Mouse (Mus musculus) NIH3T3 (cell line): ENCODE data around the gene Olfr1177-ps.

Experiments
- DNase-seq: peaks from one replicate; pipeline ENCODE4 v3.0.0-alpha.2; 2012; ENCODE audit warnings: low read depth

The Olfr1177-ps gene

DNA sequence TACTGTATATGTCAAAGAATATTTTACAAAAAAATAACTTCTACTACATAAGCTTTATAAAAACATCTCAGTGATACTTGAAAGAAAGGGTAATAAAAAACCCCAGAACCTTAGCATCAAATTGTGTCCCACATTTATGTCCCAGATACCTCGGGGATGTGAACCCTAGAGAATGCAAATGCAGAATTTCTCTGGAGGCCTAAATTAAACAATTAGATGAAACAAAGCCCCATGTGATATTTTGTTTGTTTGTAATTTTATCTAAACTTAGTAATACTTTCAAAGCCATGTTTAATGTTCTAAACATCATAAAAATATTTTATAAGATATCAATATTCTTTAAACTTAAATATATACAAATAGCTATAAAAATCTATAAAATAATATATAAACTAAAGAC lies at the start of gene Olfr1177-ps:
Gene Olfr1177-ps (minus strand): TSS at position 101 of the 400 bp plus-strand sequence.
- DNase-seq = no peak

DNA sequence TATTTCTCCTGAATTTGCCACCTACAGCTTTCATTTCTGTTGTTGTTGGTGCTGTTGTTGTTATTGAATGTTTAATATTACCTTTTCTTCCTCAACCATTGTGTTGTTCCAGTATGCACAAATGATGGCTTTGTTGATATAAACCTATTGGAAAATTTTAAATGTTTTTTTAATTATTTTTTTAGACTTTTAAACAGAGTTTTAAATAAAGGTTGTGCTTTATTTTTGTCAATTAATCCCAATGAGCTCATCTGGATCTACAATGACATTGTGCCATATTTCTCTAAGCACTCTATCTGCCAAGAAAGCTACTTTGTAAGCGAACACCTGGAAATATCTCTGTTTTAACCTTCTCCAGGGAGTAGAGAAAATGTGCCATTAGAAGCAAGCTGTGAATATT lies 40.5 kb upstream of the Olfr1177-ps start, which contains the start of gene Olfr1178:
Gene Olfr1178 (plus strand): TSS at position 301 of the 400 bp plus-strand sequence.
- no peak for DNase-seq

DNA sequence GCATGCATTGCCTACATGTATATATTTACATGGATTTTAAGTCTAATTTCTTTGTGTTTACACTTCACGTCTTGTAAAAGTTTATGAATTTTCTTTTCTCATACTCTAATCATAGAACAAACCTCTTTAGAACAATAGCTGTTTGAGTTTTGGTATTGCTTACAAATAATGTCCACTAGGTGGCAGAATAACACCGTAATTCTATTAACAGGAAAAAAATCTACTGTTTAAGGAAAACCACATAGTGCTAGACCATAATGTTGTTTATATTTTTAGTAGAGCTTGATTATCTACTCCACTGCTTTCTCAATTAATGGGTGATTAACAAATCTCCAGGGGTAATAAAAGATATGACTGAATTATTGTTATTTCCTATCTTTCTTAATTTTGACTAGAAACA lies 10.0 kb upstream of the Olfr1177-ps start:
- peak; percentile 60 for DNase-seq

DNA sequence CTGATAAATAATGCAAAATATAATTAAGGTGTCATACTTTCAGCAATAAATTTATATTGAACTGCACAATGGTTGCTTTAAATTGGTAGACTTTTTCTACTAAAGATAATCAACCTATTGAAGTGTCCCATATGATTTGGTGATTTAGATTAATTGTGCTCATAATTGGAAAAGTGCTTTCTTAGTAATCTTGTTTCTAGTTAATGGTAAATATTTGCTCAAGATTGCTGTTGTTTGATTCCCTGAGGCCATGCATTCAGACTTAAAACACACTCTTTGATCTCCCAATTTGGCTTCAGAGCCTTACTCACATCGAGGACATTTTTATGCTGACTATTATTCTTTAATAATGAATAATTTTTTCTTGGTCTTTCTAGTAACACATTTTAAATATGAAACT lies 9.9 kb downstream of the Olfr1177-ps start, which contains the start of gene Olfr1176:
Gene Olfr1176 (plus strand): TSS at position 301 of the 400 bp plus-strand sequence.
- DNase-seq = no peak

DNA sequence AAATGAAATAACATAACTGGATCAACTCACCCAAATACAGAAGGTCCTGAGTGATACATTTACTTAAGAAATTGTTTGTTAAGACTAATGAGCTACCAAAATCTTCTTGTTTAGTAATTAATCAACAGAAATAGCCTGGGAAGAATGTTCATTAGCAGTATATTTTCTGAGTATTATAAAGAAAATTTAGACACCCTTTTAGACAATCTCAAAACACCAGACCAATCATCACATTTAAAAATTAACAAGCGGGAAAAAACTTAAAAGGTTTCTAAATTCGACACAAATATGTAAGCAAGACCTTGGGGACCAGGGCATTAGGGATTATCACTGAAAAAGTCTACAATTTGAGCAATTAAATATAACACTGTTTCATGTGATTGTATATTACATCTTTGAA lies 19.2 kb downstream of the Olfr1177-ps start, which contains the start of gene Olfr1175-ps:
Gene Olfr1175-ps (minus strand): TSS at position 101 of the 400 bp plus-strand sequence.
- no peak for DNase-seq

DNA sequence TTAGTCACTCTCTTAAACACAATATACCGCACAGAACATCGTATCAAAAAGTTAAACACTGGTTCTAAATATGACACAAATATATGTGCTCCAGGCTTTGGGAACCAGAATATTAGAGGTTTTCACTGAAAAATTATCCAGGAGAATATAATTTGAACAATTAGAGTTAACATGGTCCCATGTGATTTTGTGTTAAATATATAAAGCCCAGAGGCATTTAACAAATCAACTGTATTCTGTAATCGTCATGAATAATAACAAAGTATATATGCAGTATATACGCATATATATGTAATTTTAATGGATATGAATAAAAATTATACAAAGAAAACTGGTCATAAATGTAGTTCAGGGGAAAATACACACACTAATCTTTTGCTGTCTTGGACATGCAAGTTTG lies 31.3 kb downstream of the Olfr1177-ps start, which contains the start of gene Olfr1174-ps:
Gene Olfr1174-ps (minus strand): TSS at position 101 of the 400 bp plus-strand sequence.
- no peak for DNase-seq
